Mouse (Mus musculus) embryonic fibroblast, embryonic 13.5 days (primary cell): Measurements from ENCODE around the gene Tmem88. TPM values are rescaled to one million over a fixed set of nuclear protein-coding genes. Genes with fewer than 3 reads are reported as not detected.
A peak's percentile ranks its signal among the peaks of the same experiment; 100 is the strongest.

Source experiments
- H3K27ac ChIP-seq: 2 replicates; pipeline ENCODE4 v1.5.1; 2012; ENCODE audit warnings: low read length, control low read depth, inconsistent platforms; ENCODE audit not compliant: insufficient read depth
- H3K4me1 ChIP-seq: 2 replicates; pipeline ENCODE4 v1.6.1; 2011; ENCODE audit warnings: low read length; ENCODE audit not compliant: control insufficient read depth, insufficient read depth
- H3K4me3 ChIP-seq: 2 replicates; pipeline ENCODE4 v1.5.1; 2011; ENCODE audit warnings: mild to moderate bottlenecking, control low read depth, low read length; ENCODE audit not compliant: insufficient read depth
- CTCF ChIP-seq: IDR thresholded peaks from 2 replicates; pipeline ENCODE4 v1.5.1; 2011; ENCODE audit warnings: mild to moderate bottlenecking, control low read depth, low read length, moderate library complexity, borderline replicate concordance; ENCODE audit not compliant: insufficient read depth
- POLR2A ChIP-seq: IDR thresholded peaks from 2 replicates; pipeline ENCODE4 v1.6.1; 2011; ENCODE audit warnings: low read depth, mild to moderate bottlenecking, control low read depth, low read length, moderate library complexity
- polyA plus RNA-seq: library from polyadenylated mRNA; stranded (reverse); fragments of >200 nt; gene quantifications from 2 replicates; pipeline ENCODE4 v1.2.4, GENCODE M21; 2011; ENCODE audit warnings: low read depth; ENCODE audit not compliant: missing spikeins, insufficient read length

The Tmem88 gene
- 9.1 and 10.3 TPM in 2 replicates for polyA plus RNA-seq

GRCm38 (mm10) chr11:69398059-69398458 lies at the start of gene Tmem88:
Tmem88 (minus strand) TSS chr11:69398234.
- H3K4me1 ChIP-seq = peaks cover 4% of the 10 kb centered on the region; the same call in 1 of the 2 replicates
- peak within 1 kb of the TSS; percentile 94 for H3K27ac ChIP-seq
- TF ChIP-seq POLR2A (peak; percentile 53), CTCF (no peak)
- H3K4me3 ChIP-seq = peak within 1 kb of the TSS; percentile 85

- Histone ChIP-seq H3K4me1 (peaks cover 6% of the 10 kb centered on the region; the same call in 1 of the 2 replicates), H3K4me3 (no peak overlapping the region), H3K27ac (no peak overlapping the region)
- TF ChIP-seq CTCF (no peak), POLR2A (no peak)
These were observed 49.3 kb upstream of the Tmem88 start for GRCm38 (mm10) chr11:69447299-69447698.

GRCm38 (mm10) chr11:69443328-69443727 lies 45.3 kb upstream of the Tmem88 start:
- Histone ChIP-seq H3K4me3 (no peak overlapping the region), H3K4me1 (peaks cover 4% of the 10 kb centered on the region; the same call in 1 of the 2 replicates), H3K27ac (no peak overlapping the region)
- no peak for TF ChIP-seq CTCF
- no peak for TF ChIP-seq POLR2A

- TF ChIP-seq CTCF = no peak
- H3K4me1 ChIP-seq = no peaks in the 10 kb centered on the region
These were observed 39.3 kb upstream of the Tmem88 start for GRCm38 (mm10) chr11:69437291-69437690.

GRCm38 (mm10) chr11:69433189-69433588 lies 35.2 kb upstream of the Tmem88 start:
- no peak overlapping the region for H3K27ac ChIP-seq
- TF ChIP-seq POLR2A = no peak
- no peak for TF ChIP-seq CTCF
- H3K4me1 ChIP-seq = no peaks in the 10 kb centered on the region
- no peak overlapping the region for H3K4me3 ChIP-seq

More at GRCm38 (mm10) chr11:69437291-69437690, 39.3 kb upstream of the Tmem88 start:
- H3K4me3 ChIP-seq = no peak overlapping the region
- no peak overlapping the region for H3K27ac ChIP-seq

- TF ChIP-seq POLR2A (no peak), CTCF (no peak)
- H3K4me3 ChIP-seq = no peak overlapping the region
- H3K4me1 ChIP-seq = no peaks in the 10 kb centered on the region
- no peak overlapping the region for H3K27ac ChIP-seq
These were observed 34.6 kb upstream of the Tmem88 start for GRCm38 (mm10) chr11:69432640-69432982.

- Histone ChIP-seq H3K27ac (no peak overlapping the region), H3K4me1 (no peaks in the 10 kb centered on the region), H3K4me3 (no peak overlapping the region)
- TF ChIP-seq POLR2A = no peak
- TF ChIP-seq CTCF = peak; percentile 21; the same call in 1 of the 2 replicates
These were observed 34.0 kb upstream of the Tmem88 start for GRCm38 (mm10) chr11:69431829-69432639.

- Histone ChIP-seq H3K4me3 (no peak overlapping the region), H3K27ac (no peak overlapping the region), H3K4me1 (no peaks in the 10 kb centered on the region)
- no peak for TF ChIP-seq POLR2A
- TF ChIP-seq CTCF = no peak
These were observed 32.6 kb upstream of the Tmem88 start for GRCm38 (mm10) chr11:69430631-69431030.

GRCm38 (mm10) chr11:69429313-69429712 lies 31.3 kb upstream of the Tmem88 start:
- no peak for TF ChIP-seq POLR2A
- TF ChIP-seq CTCF = no peak
- H3K4me3 ChIP-seq = no peak overlapping the region
- H3K4me1 ChIP-seq = no peaks in the 10 kb centered on the region
- no peak overlapping the region for H3K27ac ChIP-seq

- Histone ChIP-seq H3K27ac (no peak overlapping the region), H3K4me1 (no peaks in the 10 kb centered on the region), H3K4me3 (no peak overlapping the region)
- TF ChIP-seq POLR2A (no peak), CTCF (no peak)
These were observed 30.7 kb upstream of the Tmem88 start for GRCm38 (mm10) chr11:69428751-69429150.

- Histone ChIP-seq H3K27ac (no peak overlapping the region), H3K4me3 (no peak overlapping the region), H3K4me1 (no peaks in the 10 kb centered on the region)
- TF ChIP-seq CTCF = no peak
These were observed 28.2 kb upstream of the Tmem88 start for GRCm38 (mm10) chr11:69426246-69426645.
